Mouse (Mus musculus) adrenal gland, postnatal 25 days (tissue): ENCODE measurements at regions not wholly inside any gene's neighbourhood (a gene's known extent, or its start where the extent isn't known, plus 50 kb on each side); places are given as distances from the start of the nearest gene placed in this dataset.

ENCODE experiments used
- DNase-seq: peaks from one replicate; pipeline ENCODE4 v3.0.0; 2021; ENCODE audit warnings: mixed read lengths

DNA sequence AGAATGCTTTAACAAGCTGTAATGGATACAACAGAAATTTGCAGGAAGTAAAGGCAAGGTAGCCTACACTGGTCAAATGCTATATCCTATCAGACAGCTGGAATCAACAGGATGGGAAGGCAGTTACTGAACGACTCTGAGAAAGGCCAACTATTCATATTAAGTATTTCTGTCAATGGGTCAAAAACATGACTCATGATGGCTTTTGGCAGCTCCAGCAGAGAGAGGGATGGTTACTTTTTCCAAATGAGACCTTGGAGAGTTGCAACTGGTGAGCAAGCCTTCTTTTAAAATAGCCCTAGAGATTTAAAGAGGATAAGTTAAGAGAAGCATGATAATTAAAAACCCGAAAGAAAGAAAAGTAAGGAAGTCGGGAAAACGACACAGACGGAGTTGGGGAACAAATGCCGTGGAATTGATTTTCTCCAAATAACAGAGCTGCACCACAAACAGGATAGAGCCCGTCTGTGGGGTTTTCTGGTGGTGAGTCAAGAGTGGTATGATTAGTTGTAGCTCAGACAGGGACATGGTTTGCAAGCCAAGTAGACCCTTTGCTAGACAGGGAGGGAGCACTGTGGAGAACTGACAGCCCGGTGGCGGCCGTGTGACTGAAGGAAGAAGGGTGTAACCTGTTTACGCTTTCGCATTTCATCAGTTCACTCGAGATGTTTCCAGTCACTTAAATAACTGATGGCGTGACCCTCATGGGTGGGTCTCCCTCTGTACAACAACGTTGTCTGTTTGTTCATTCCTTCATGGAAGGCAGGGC is 3638.1 kb upstream of the Gm7489 start:
- DNase-seq: no peak

DNA sequence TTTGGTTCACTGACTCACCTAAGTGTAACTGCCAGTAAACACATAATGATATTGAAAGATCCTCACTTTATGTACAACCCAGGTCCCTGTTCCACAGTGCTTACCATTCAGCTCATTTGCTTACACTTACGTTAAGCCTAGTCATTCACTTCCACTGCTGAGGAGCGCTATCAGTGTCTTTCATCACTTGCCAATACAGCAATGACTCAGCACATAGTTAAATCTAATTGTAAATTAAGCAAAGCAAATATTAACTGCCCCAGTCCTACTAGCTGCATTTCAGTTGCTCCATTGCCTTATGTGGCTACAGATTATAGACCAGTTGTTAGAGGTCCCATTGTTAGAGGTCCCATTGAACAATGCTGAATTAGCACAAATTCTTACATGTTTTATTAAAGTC is 3624.6 kb upstream of the Gm7489 start:
- no peak for DNase-seq

DNA sequence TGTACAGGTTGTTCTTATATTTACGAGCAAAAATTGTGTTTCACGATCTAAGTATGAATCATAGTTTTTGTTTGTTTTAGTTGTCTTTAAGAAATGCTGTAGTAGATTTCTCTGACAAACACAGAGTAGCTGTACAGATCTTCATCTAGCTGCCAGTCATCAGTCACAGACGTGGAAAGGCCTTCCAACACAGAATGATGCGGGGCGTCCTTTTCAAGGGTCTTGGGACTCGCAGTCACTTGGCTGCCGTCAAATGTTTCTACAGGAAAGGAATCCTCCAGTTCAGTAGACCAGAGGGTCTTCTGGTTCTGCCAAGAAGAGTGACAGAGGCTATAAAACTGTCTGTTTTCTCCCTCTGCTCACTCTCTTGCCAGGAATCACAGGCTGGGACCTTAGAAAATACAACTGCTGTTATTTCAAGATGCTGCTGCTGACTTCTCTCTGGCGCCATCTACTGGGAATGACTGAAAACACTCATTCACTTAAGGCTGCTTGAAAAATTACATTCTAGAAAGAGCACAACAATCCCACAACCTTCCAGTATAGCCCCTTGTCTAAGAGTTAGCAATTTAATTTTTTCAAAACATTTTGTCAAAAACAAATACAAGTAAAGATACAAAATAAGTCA is 3623.3 kb upstream of the Gm7489 start:
- DNase-seq: peak; percentile 24

DNA sequence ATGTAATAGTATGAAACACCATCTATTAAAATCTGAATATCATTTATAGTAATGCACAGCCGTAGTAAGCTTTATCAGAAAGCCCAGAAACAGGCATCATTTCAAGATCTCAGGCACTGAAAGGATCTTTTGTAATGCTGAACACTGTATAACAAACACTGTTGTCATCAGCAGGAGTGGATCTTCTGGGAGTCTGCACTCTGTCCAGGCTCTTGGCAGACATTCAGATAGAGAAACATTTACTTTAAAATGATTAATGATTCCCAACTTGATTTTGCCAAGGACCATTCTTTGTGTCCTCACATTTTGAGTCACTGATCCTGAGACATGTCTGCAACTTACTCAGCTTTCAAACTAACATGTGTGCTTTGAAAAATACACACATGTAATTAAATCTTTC is 3617.2 kb upstream of the Gm7489 start:
- no peak for DNase-seq

DNA sequence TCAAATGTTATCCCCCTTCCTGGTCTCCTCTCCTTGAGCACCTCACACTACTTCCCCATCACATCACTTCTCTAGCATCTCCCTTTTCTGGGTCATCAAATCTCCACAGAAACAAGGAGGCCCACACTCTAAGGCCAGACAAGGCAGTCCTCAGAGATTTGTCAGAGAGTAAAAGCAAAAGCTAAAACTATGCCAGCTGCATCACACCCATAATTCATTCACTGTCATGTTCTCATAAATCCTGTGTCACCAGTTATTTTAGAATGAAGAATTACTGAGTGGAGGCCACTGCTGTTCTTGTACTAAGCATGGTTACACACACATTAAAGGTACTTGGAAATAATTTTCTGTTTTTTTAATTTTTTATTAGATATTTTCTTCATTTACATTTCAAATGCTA is 3613.1 kb upstream of the Gm7489 start:
- no peak for DNase-seq

DNA sequence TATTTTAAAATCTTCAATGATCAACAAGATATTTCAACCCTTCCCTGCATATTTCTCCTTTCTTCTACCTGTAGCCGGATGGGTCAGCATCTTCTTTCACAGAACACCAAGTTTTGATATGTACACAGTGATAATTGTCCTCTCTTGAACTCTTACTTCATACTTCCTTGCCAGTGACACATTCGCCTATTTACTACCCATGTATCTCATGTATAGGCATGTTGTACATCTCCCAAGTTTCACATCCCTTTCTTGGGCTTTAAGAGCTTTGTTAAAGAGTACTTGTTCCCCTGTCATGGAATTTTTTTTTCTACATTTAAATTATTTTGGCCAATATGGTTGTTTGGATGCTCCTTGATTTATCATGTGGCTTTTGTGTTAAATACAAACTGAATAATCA is 3602.1 kb upstream of the Gm7489 start:
- no peak for DNase-seq

DNA sequence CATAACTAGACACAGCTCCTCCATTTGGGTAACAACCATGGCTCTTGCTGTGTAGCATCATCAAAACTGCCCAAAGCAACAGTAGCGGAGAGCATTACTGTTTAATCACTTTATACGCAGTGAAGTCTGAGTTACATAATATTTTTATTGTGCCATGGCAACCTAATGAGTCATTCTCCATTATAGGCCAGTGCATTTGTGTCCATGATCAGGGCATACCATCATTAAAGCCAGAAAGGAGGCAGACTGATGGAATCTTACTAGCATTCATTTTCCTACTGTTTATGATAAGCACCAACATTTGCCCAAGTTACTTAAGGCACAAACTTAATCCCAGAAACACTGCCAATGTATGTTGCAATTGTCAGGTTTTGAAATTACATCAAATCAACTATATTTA is 3601.2 kb upstream of the Gm7489 start:
- DNase-seq: no peak

DNA sequence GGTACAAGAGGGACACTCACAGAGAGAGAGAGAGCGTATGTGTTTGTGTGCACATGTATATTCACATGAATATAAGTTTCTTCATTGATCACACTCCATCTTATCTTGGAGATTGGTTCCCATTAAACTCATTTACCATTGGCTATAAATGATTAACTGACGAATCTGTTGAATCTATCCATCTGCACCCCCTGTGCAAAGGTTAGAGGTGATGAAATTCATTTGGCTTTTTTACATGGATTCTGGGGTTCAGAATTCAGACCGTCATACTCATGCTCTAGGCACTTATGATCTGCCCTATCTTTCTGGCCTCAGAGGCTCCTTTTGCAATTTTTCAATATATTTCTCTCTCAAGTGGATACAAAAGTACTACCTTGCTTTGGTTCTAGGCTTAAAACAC is 3582.9 kb upstream of the Gm7489 start:
- no peak for DNase-seq

DNA sequence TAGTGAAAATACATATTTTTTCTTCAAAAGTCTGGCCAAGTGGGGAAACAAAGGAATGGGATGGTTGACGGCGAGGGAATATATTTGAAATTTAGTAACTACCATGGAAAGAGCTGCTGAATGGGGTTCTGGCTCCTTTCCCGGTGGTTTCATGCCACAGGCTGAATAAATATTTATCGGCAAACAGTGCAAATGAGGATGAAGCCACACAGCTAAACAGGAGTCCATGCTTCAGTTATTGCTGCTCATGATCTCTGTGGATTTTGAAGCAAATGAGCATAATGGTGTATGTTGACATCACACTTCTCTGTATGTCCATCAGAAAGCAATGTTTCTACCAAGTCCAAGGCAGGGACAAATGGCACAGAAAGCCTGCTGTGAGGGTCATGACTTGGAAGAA is 3580.6 kb upstream of the Gm7489 start:
- DNase-seq: no peak

DNA sequence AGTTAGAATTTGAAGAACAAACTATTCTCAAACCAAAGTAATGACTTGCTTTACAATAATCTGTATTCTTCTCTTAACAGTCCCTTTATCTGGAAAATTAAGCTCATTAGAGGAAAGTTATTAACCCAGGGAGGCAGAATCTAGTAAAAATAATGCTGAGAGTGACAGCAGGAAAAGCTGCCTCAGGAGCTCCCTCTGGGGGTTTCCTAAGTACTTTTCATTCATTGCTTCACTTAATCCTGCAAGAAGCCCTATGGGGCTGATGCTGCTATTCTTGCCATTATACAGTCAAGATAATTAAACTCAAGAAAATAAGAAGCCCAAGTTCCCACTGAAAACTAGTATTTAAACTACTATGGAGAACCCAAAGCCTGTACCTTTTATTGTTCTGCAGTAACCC is 3563.9 kb upstream of the Gm7489 start:
- DNase-seq: no peak

DNA sequence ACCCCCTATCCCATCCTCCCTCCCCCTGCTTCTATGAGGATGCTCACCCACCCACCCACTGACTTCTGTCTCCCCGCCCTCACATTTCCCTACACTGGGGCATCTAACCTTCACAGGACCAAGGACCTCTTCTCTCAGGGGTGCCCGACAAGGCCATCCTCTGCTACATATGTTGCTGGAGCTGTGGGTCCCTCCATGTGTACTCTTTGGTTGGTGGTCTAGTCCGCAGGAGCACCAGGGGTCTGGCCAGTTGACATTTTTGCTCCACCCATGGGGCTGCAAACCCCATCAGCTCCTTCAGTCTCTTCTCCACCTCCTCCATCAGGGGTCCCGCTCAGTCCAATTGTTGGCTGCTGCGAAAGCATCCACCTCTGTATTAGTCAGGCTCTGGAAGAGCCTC is 3539.2 kb upstream of the Gm7489 start:
- DNase-seq: no peak

DNA sequence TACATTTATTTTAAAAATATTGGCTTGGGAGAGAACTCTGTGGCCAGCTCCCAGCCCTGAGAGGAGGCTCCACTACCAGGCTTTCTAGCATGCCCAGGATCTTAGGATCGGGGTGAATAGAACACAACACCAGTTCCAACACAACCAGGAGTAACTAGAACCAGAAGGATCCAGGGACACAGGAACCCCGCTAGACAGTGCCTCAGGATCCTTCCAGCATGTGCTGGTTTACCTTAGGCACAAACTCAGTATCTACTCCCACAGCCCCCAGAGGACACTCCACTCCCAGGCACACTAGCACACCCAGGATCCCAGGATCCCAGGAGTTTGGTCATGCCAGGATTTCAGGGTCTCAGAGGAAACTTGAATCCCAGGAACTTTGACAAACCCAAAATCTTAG is 3537.8 kb upstream of the Gm7489 start:
- DNase-seq: no peak

DNA sequence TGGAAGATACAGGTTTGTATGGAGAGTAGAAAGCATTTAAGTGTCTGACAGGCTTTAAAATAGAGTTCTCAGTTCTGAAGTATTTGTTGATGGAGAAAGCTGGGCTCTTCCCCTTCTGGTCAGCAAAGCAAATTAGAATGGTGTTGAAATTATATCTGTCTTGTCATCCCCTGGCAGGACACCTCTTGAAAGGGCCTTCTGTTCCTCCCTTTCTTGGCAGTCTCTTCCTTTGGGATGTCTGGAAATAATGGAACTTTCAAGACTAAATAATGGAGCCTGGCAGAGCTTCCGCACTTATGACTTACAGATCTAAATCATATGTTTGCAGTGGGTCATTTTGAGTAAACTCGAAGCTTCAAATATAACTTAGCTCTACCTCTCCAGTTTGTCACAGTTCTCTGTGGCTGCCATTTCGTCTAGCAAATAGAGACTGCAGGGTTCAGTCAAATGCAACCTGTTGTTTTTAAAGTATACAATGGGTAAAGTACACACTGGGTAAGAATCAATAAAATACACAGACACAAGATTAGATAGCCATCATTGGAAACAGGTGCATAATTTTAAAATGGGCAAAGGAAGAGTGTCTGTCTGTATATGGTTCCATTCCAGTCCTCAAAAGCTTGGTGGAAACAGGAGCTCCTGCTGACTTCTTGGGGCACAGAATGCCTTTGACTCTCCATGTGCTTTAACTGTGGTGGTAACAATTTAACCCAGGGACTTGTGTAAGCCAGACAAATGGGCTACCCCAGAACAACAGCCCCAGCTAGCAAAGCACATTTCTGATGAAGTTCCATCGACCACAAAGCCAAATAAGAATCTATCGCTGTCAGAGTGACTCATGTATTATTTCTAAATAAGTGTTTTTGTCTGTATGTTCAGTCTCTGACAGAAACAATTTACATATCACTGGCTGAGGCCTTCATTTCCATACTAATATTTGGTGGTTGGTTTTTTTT is 3524.4 kb upstream of the Gm7489 start:
- DNase-seq: no peak

DNA sequence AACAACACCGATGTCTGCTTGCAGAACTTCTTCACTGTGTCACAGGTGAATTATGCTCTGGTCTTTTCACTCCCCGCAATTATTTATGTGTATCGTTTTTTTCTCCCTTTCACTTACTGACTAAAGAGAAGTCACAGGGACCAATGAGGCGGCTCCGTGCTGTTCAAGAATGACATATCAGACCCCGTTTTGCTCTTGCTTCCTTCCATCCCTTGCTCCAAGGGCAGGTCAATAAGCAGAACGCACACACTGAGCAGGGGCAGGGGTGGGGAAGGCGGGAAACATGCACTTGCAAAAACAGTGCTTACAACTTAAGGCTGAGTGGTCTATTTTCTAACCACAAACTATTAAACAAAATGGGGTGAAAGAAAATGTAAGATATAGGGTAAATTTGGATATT is 3523.4 kb upstream of the Gm7489 start:
- DNase-seq: no peak

DNA sequence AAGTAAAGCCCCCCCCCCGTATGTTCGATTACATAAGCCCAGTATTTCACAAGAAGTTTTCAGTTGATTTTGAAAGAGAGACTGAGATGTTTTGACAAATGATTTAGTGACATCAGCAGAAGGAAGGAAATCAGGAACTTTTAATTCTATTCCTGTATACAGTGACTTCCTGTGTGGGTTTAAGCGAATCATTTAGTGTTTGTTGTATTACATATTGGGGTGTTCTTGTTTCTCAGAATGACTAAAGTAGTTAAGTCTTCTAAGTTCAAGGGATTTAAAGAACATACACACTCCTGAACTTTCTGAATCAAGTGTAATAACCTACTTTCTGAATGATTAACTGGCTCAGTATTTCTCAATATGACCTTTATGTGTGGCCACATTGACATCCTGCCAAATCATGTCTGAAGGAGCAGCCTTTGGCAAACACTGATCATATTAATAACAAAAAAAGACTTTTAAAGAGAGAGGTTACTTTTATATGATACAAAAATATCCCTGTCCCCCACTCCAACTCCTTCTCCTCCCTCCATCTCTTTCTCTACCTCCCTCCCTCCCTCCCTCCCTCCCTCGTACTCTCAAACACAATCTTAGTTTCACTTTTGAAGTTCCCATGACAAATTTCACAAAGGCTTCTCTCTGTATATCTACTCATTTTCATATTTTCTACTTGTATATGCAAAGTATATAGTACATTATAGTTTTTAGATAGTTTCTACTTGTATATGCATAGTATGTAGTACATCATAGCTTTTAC is 3522.8 kb upstream of the Gm7489 start:
- peak; percentile 4 for DNase-seq

DNA sequence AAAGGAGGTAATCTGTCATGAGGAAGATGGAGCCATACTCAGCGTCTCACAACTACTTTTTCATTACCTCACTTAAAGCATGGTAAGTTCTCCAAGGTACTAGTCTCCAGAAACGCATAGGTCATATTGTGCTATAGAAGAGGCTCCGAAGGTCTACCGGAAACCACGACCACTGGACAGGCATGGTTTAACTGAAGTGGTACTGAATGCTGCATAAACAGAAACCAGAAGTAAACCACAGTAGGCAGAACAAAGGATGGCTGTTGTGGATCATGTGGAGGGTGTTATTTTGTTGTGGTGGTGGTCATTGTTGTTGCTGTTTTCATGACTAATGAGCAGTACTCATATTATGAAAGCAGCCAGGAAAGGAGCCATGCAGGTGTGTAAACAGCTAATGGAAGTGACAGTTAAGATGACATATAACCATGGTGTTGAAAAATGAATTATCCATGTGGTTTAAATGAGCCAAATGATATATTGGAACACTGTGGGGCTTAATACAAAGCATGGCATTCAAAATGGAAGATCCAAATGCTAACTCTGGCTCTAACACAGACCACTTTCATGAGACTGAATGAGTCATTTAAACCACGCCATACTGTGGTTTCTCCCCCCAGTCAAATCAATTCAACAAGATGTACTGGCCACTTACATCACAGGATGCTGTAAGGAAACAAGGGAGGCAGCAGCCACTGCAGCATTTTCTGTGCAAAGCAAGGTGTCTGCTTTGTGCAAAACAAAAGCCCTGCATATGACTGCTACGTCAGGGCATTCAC is 3484.5 kb upstream of the Gm7489 start:
- no peak for DNase-seq

DNA sequence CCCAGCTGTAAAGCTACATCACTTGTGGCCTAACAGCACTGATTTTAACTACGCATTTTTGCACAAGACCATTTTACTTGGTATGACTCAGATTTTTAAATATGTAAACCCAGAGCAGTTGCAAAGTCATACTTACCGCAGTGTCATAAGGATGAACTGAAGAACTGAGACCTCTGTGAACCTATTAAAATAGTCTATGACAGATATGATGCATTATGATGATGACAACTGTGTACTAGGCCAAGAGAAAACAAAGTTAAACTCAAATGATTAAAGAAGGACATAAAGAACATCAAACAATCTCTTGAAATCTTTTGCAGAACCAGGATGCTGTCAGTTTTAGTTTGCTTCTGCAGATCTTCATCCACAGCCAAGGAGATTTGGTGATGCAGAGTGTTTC is 3483.3 kb upstream of the Gm7489 start:
- DNase-seq: no peak

DNA sequence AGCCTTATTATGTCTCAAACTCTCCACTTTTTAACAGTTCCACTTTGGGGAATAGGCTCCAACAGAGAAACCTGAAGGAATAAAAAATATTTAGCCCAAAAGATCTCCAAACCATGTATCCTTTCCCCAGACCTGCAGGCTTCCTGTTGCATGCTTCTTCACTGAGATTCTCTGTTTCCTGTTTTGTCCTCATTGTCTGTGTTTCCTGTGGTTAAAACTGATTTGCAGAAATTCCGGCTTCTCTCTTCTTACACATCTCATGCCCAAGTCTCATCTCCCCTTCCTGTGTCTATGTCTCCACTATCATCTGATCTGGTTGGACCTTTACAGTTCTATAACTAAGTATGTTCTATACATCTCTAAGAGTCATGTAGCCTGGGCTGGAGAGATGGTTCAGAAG is 3482.2 kb upstream of the Gm7489 start:
- DNase-seq: no peak

DNA sequence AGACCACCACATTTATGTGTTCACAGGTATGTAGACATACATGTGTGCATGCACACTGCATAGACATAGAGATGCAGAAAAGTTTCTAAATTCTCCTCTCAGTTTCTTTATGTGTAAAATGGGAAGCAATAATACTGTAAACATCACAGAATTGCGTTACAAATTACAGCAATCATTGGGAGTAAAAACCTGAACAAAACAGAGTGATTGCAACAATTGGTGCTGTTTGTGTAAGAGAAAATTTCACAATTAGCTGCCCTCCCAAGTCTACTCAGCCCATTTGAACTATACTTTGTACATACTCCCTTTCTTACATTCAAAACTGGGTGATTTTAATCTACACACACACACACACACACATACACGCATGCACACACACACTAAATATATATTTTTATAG is 3480.8 kb upstream of the Gm7489 start:
- no peak for DNase-seq

DNA sequence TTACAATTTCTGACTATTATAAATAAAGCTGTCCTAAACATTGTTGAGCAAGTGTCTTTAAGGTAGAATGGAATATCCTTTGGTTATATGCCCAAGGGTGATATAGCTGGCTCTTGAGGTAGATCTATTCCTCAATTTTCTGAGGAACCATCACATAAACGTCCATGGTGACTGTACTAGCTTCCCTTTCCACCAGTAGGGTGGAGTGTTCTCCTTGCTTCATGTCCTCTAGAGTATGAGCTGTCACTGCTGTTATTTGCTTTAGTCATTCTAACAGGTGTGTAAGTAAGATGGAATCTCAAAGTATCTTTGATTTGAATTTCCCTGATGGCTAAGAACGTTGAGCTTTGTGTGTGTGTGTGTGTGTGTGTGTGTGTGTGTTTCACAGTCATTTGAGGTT is 3475.7 kb upstream of the Gm7489 start:
- DNase-seq: no peak

DNA sequence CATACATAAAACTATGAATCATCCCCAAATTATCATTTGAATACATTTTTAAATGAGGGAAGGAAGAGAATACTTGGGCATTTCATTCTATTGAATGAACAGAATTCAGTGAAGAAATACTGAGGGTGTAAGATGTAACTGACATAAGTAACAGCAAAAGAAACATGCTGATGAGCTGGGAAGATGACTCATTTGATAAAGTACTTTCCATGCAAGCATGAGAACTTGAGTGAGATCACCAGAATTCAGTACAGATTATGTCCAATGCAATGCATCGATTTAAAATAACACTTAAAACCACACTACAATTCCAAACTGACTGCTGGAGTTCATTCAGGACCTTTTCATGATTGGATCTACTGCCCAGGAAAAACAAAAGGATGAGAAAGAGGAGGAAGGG is 3467.1 kb upstream of the Gm7489 start:
- DNase-seq: no peak
